Mouse (Mus musculus): ENCODE results near the gene Rimbp2. TPM values are rescaled to one million over a fixed set of nuclear protein-coding genes. Genes with fewer than 3 reads are reported as not detected.

Gene Rimbp2
- polyA plus RNA-seq, 1 experiment from 2014 or later, result 0.04 TPM

- Histone ChIP-seq H3K9me3 (ENCODE audit: low read length) (no peaks in the 10 kb centered on the region), H3K9ac (replicated peaks; ENCODE audit: low read length) (no peak overlapping the region), H3K4me2 (replicated peaks; ENCODE audit: low read depth, low read length) (no peak overlapping the region), H3K36me3 (ENCODE audit: insufficient read depth, low read length) (no peaks in the 10 kb centered on the region), H3K4me3 (ENCODE audit: low read length) (no peak overlapping the region), H3K27ac (ENCODE audit: low read length) (no peak overlapping the region), H3K27me3 (ENCODE audit: insufficient read depth, low read length) (no peaks in the 10 kb centered on the region), H3K4me1 (ENCODE audit: insufficient read depth, low read length) (no peaks in the 10 kb centered on the region)
- 40% methylated on average over 6 of the region's 6 CpGs for WGBS
- no peak for ATAC-seq (ENCODE audit: low FRiP score, low TSS enrichment)
Observed at GRCm38 (mm10) chr5:128863497-128863896, 89.8 kb downstream of the Rimbp2 start.

- Histone ChIP-seq H3K4me3 (ENCODE audit: low read length) (no peak overlapping the region), H3K27ac (ENCODE audit: low read length) (no peak overlapping the region), H3K4me2 (replicated peaks; ENCODE audit: low read depth, low read length) (no peak overlapping the region), H3K9me3 (ENCODE audit: low read length) (no peaks in the 10 kb centered on the region), H3K4me1 (ENCODE audit: insufficient read depth, low read length) (no peaks in the 10 kb centered on the region), H3K9ac (replicated peaks; ENCODE audit: low read length) (no peak overlapping the region), H3K36me3 (ENCODE audit: insufficient read depth, low read length) (no peaks in the 10 kb centered on the region), H3K27me3 (ENCODE audit: insufficient read depth, low read length) (no peaks in the 10 kb centered on the region)
- 98% methylated on average over 3 of the region's 3 CpGs for WGBS
- ATAC-seq (ENCODE audit: low FRiP score, low TSS enrichment), result no peak
Observed at GRCm38 (mm10) chr5:128860907-128861306, 92.4 kb downstream of the Rimbp2 start.

DNA sequence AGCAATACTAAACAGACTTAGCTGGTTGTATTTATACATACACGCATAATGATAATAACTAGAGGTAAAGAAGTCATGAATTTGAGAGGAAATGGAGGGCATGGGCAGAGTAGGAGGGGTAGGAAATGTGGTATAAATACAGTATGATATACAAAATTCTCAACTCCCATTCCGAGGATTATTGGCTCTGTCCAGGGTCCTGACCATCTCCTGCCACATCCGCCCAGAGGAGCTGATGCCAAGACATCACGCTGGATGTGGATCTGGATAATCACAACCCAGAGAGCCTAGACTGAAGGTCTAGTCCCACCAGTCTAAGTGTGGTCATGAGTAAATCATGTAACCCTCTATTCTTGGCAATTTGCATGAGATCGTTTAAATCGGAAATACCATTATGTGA, 100.5 kb downstream of the Rimbp2 start:
- no peak overlapping the region for H3K4me3 ChIP-seq (ENCODE audit: low read length)
- H3K27me3 ChIP-seq (ENCODE audit: insufficient read depth, low read length), result no peaks in the 10 kb centered on the region
- no peak for ATAC-seq (ENCODE audit: low FRiP score, low TSS enrichment)
- no peaks in the 10 kb centered on the region for H3K36me3 ChIP-seq (ENCODE audit: insufficient read depth, low read length)
- H3K4me1 ChIP-seq (ENCODE audit: insufficient read depth, low read length), result no peaks in the 10 kb centered on the region
- no peak overlapping the region for H3K27ac ChIP-seq (ENCODE audit: low read length)
- no peak overlapping the region for H3K4me2 ChIP-seq (replicated peaks; ENCODE audit: low read depth, low read length)
- no peaks in the 10 kb centered on the region for H3K9me3 ChIP-seq (ENCODE audit: low read length)
- WGBS, result 59% methylated on average over 6 of the region's 6 CpGs
- no peak overlapping the region for H3K9ac ChIP-seq (replicated peaks; ENCODE audit: low read length)

DNA sequence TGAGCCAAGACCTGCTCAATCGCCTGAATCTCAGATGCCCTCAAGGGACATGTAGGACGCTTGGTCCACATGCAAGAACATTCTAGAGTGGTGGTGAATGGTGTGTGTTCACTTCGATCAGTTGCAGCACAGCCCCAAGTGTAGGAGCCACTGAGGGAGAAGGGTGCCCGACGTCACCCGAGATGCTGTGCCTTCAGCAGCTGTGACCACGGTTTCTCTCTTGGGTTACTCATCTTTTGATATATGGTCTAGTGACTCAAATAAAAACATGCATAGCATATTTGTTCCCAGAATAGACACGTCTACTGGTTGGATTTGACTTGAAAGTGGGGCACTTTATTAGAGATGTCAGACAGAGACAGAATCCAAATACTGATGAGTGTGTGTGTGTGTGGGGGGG, 105.5 kb downstream of the Rimbp2 start:
- H3K9me3 ChIP-seq (ENCODE audit: low read length), result peaks cover 4% of the 10 kb centered on the region
- no peak overlapping the region for H3K9ac ChIP-seq (replicated peaks; ENCODE audit: low read length)
- peaks cover under 1% of the 10 kb centered on the region; the same call in 1 of the 2 replicates for H3K4me1 ChIP-seq (ENCODE audit: insufficient read depth, low read length)
- WGBS, result 63% methylated on average over 8 of the region's 8 CpGs
- H3K27ac ChIP-seq (ENCODE audit: low read length), result no peak overlapping the region
- H3K4me2 ChIP-seq (replicated peaks; ENCODE audit: low read depth, low read length), result no peak overlapping the region
- no peaks in the 10 kb centered on the region for H3K36me3 ChIP-seq (ENCODE audit: insufficient read depth, low read length)
- H3K4me3 ChIP-seq (ENCODE audit: low read length), result no peak overlapping the region
- ATAC-seq (ENCODE audit: low FRiP score, low TSS enrichment), result no peak
- no peaks in the 10 kb centered on the region for H3K27me3 ChIP-seq (ENCODE audit: insufficient read depth, low read length)

DNA sequence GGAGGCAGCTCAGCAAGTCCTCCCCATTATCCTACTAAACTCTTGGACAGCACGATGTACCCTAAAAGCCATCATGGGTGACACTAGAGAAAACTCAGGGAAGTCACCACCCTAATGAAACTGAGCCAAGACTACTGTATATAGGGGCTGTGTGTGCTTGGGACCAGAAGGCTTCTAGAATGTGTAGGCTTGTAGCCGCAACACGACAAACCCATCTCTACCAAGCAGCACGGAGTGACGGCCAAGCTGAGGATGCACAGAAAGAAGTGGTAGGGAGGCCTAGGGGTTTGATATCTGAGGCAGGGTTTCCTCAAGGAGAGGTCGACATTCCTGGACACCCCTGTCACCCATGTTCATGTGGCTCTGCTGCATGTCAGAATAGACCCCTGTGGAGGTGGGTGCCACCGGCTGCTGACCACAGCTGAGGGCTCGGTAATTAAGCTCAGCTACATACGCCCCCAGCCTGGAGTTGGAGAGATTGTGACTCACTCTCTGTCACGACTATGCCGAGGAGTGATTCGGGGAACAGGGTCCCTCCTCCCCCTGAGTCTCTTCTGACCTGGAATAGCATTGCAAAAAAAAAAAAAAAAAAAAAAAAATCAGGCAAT, 106.7 kb downstream of the Rimbp2 start:
- Histone ChIP-seq H3K4me3 (ENCODE audit: low read length) (no peak overlapping the region), H3K27ac (ENCODE audit: low read length) (no peak overlapping the region)

GRCm38 (mm10) chr5:128845033-128845432, 108.3 kb downstream of the Rimbp2 start:
- WGBS, result 89% methylated on average over 11 of the region's 11 CpGs
- Histone ChIP-seq H3K9me3 (ENCODE audit: low read length) (peaks cover 4% of the 10 kb centered on the region), H3K4me2 (replicated peaks; ENCODE audit: low read depth, low read length) (no peak overlapping the region), H3K27me3 (ENCODE audit: insufficient read depth, low read length) (no peaks in the 10 kb centered on the region), H3K9ac (replicated peaks; ENCODE audit: low read length) (no peak overlapping the region), H3K36me3 (ENCODE audit: insufficient read depth, low read length) (no peaks in the 10 kb centered on the region), H3K27ac (ENCODE audit: low read length) (no peak overlapping the region), H3K4me1 (ENCODE audit: insufficient read depth, low read length) (peaks cover 3% of the 10 kb centered on the region; the same call in 1 of the 2 replicates), H3K4me3 (ENCODE audit: low read length) (no peak overlapping the region)
- no peak for ATAC-seq (ENCODE audit: low FRiP score, low TSS enrichment)

More for the DNA sequence above, 106.7 kb downstream of the Rimbp2 start:
- 76% methylated on average over 12 of the region's 12 CpGs for WGBS
- Histone ChIP-seq H3K4me2 (replicated peaks; ENCODE audit: low read depth, low read length) (no peak overlapping the region), H3K36me3 (ENCODE audit: insufficient read depth, low read length) (no peaks in the 10 kb centered on the region), H3K27me3 (ENCODE audit: insufficient read depth, low read length) (no peaks in the 10 kb centered on the region), H3K9ac (replicated peaks; ENCODE audit: low read length) (no peak overlapping the region), H3K9me3 (ENCODE audit: low read length) (peaks cover 4% of the 10 kb centered on the region), H3K4me1 (ENCODE audit: insufficient read depth, low read length) (peaks cover 3% of the 10 kb centered on the region; the same call in 1 of the 2 replicates)
- ATAC-seq (ENCODE audit: low FRiP score, low TSS enrichment), result no peak

GRCm38 (mm10) chr5:128843982-128844381, 109.3 kb downstream of the Rimbp2 start:
- peaks cover 4% of the 10 kb centered on the region for H3K9me3 ChIP-seq (ENCODE audit: low read length)
- H3K36me3 ChIP-seq (ENCODE audit: insufficient read depth, low read length), result no peaks in the 10 kb centered on the region
- H3K4me2 ChIP-seq (replicated peaks; ENCODE audit: low read depth, low read length), result no peak overlapping the region
- no peak overlapping the region for H3K27ac ChIP-seq (ENCODE audit: low read length)
- H3K4me1 ChIP-seq (ENCODE audit: insufficient read depth, low read length), result peaks cover 3% of the 10 kb centered on the region; the same call in 1 of the 2 replicates
- H3K4me3 ChIP-seq (ENCODE audit: low read length), result no peak overlapping the region
- 58% methylated on average over 2 of the region's 2 CpGs for WGBS
- ATAC-seq (ENCODE audit: low FRiP score, low TSS enrichment), result no peak
- H3K27me3 ChIP-seq (ENCODE audit: insufficient read depth, low read length), result no peaks in the 10 kb centered on the region
- H3K9ac ChIP-seq (replicated peaks; ENCODE audit: low read length), result no peak overlapping the region

GRCm38 (mm10) chr5:128841541-128841940, 111.7 kb downstream of the Rimbp2 start:
- no peak overlapping the region for H3K4me3 ChIP-seq (ENCODE audit: low read length)
- no peaks in the 10 kb centered on the region for H3K36me3 ChIP-seq (ENCODE audit: insufficient read depth, low read length)
- no peak overlapping the region for H3K4me2 ChIP-seq (replicated peaks; ENCODE audit: low read depth, low read length)
- no peaks in the 10 kb centered on the region for H3K27me3 ChIP-seq (ENCODE audit: insufficient read depth, low read length)
- H3K27ac ChIP-seq (ENCODE audit: low read length), result no peak overlapping the region
- H3K9ac ChIP-seq (replicated peaks; ENCODE audit: low read length), result no peak overlapping the region
- peaks cover 4% of the 10 kb centered on the region for H3K9me3 ChIP-seq (ENCODE audit: low read length)
- no peak for ATAC-seq (ENCODE audit: low FRiP score, low TSS enrichment)
- 63% methylated on average over 4 of the region's 4 CpGs for WGBS
- peaks cover 3% of the 10 kb centered on the region; the same call in 1 of the 2 replicates for H3K4me1 ChIP-seq (ENCODE audit: insufficient read depth, low read length)

DNA sequence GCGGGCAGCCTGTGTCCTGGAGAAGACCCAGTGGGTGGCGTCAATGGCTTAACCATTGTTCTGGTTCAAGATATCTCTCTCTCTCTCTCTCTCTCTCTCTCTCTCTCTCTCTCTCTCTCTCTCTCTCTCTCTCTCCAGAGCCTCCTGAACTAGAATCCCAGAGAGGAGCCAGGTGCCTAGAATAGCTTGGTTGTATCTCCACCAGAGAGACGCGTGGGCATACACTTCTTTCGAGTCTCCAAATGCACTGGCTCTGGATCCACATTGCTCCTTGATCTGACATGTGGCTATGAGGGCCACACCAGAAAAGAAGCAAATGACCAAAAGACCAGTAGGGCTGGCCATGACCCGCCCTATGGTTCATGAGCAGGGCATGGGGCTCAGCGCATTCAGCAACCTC, 116.2 kb downstream of the Rimbp2 start:
- WGBS, result 87% methylated on average over 7 of the region's 7 CpGs
- Histone ChIP-seq H3K9ac (replicated peaks; ENCODE audit: low read length) (no peak overlapping the region), H3K9me3 (ENCODE audit: low read length) (no peaks in the 10 kb centered on the region), H3K4me2 (replicated peaks; ENCODE audit: low read depth, low read length) (no peak overlapping the region), H3K27ac (ENCODE audit: low read length) (no peak overlapping the region), H3K4me3 (ENCODE audit: low read length) (no peak overlapping the region), H3K27me3 (ENCODE audit: insufficient read depth, low read length) (no peaks in the 10 kb centered on the region), H3K4me1 (ENCODE audit: insufficient read depth, low read length) (no peaks in the 10 kb centered on the region), H3K36me3 (ENCODE audit: insufficient read depth, low read length) (no peaks in the 10 kb centered on the region)
- ATAC-seq (ENCODE audit: low FRiP score, low TSS enrichment), result no peak

DNA sequence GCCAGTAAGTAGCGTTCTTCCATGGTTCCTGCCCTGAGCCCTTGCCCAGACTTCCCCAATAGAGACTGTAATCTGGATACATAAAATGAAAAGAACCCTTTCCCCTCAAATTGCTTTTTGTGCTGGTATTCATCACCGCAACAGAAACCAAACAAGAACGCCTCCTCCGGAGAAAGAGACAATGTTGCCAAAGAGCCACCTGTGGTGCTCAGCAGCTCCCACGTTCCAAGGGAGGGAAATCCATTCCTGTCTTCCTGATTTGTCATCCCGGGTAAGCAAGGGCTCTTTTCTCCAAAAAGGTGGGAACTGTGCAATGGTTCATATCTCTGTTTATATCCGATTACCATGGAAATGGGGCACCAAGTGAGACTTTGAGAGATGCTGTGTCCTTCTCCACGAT, 119.2 kb downstream of the Rimbp2 start:
- no peak overlapping the region for H3K4me2 ChIP-seq (replicated peaks; ENCODE audit: low read depth, low read length)
- no peaks in the 10 kb centered on the region for H3K4me1 ChIP-seq (ENCODE audit: insufficient read depth, low read length)
- H3K9me3 ChIP-seq (ENCODE audit: low read length), result no peaks in the 10 kb centered on the region
- ATAC-seq (ENCODE audit: low FRiP score, low TSS enrichment), result no peak
- H3K4me3 ChIP-seq (ENCODE audit: low read length), result no peak overlapping the region
- no peaks in the 10 kb centered on the region for H3K27me3 ChIP-seq (ENCODE audit: insufficient read depth, low read length)
- H3K36me3 ChIP-seq (ENCODE audit: insufficient read depth, low read length), result no peaks in the 10 kb centered on the region
- no peak overlapping the region for H3K9ac ChIP-seq (replicated peaks; ENCODE audit: low read length)
- no peak overlapping the region for H3K27ac ChIP-seq (ENCODE audit: low read length)
- WGBS, result 69% methylated on average over 8 of the region's 8 CpGs

Measured in kidney, embryonic 16.5 days (tissue).